Mouse (Mus musculus): ENCODE data around the gene Asic2.

Gene Asic2

GRCm38 (mm10) chr11:81658850-81659249 is 309.4 kb downstream of the Asic2 start:
- in situ Hi-C loops (cut with MboI; ENCODE audit: low pct_unique_long_range_greater_than_20kb in 1 of 2, low sequenced_read_pairs in 2 of 2, unreplicated experiment in 1 of 2) = no loop called here

- in situ Hi-C loops (cut with MboI; ENCODE audit: low pct_unique_long_range_greater_than_20kb in 1 of 2, low sequenced_read_pairs in 2 of 2, unreplicated experiment in 1 of 2) = no loop called here
Observed at GRCm38 (mm10) chr11:81657121-81657520, 311.1 kb downstream of the Asic2 start.

- in situ Hi-C loops (cut with MboI; ENCODE audit: low pct_unique_long_range_greater_than_20kb in 1 of 2, low sequenced_read_pairs in 2 of 2, unreplicated experiment in 1 of 2) = loop anchor here in 1 of 2 experiments (25.0 kb wide), 1 partner anchor 539 kb away; no protein-coding TSS in a partner anchor
Observed at GRCm38 (mm10) chr11:81647828-81648227, 320.4 kb downstream of the Asic2 start.

GRCm38 (mm10) chr11:81645549-81645948 is 322.7 kb downstream of the Asic2 start:
- in situ Hi-C loops (cut with MboI; ENCODE audit: low pct_unique_long_range_greater_than_20kb in 1 of 2, low sequenced_read_pairs in 2 of 2, unreplicated experiment in 1 of 2) = loop anchor here in 1 of 2 experiments (25.0 kb wide), 1 partner anchor 542 kb away; no protein-coding TSS in a partner anchor

GRCm38 (mm10) chr11:81636356-81636755 is 331.9 kb downstream of the Asic2 start:
- in situ Hi-C loops (cut with MboI; ENCODE audit: low pct_unique_long_range_greater_than_20kb in 1 of 2, low sequenced_read_pairs in 2 of 2, unreplicated experiment in 1 of 2) = loop anchor here in 1 of 2 experiments (25.0 kb wide), 1 partner anchor 551 kb away; no protein-coding TSS in a partner anchor

GRCm38 (mm10) chr11:81634360-81635350 is 333.6 kb downstream of the Asic2 start:
- in situ Hi-C loops (cut with MboI; ENCODE audit: low pct_unique_long_range_greater_than_20kb in 1 of 2, low sequenced_read_pairs in 2 of 2, unreplicated experiment in 1 of 2) = loop anchor here in 1 of 2 experiments (25.0 kb wide), 1 partner anchor 553 kb away; no protein-coding TSS in a partner anchor

GRCm38 (mm10) chr11:81625199-81625598 is 343.1 kb downstream of the Asic2 start:
- in situ Hi-C loops (cut with MboI; ENCODE audit: low pct_unique_long_range_greater_than_20kb in 1 of 2, low sequenced_read_pairs in 2 of 2, unreplicated experiment in 1 of 2) = loop anchor here in 1 of 2 experiments (25.0 kb wide), 1 partner anchor 562 kb away; no protein-coding TSS in a partner anchor

- in situ Hi-C loops (cut with MboI; ENCODE audit: low pct_unique_long_range_greater_than_20kb in 1 of 2, low sequenced_read_pairs in 2 of 2, unreplicated experiment in 1 of 2) = no loop called here
Observed at GRCm38 (mm10) chr11:81620516-81620915, 347.7 kb downstream of the Asic2 start.

GRCm38 (mm10) chr11:81616437-81616836 is 351.8 kb downstream of the Asic2 start:
- in situ Hi-C loops (cut with MboI; ENCODE audit: low pct_unique_long_range_greater_than_20kb in 1 of 2, low sequenced_read_pairs in 2 of 2, unreplicated experiment in 1 of 2) = no loop called here

- in situ Hi-C loops (cut with MboI; ENCODE audit: low pct_unique_long_range_greater_than_20kb in 1 of 2, low sequenced_read_pairs in 2 of 2, unreplicated experiment in 1 of 2) = no loop called here
Observed at GRCm38 (mm10) chr11:81613869-81614620, 354.2 kb downstream of the Asic2 start.

- in situ Hi-C loops (cut with MboI; ENCODE audit: low pct_unique_long_range_greater_than_20kb in 1 of 2, low sequenced_read_pairs in 2 of 2, unreplicated experiment in 1 of 2) = no loop called here
Observed at GRCm38 (mm10) chr11:81612798-81613540, 355.3 kb downstream of the Asic2 start.

- in situ Hi-C loops (cut with MboI; ENCODE audit: low pct_unique_long_range_greater_than_20kb in 1 of 2, low sequenced_read_pairs in 2 of 2, unreplicated experiment in 1 of 2) = no loop called here
Observed at GRCm38 (mm10) chr11:81611948-81612797, 356.1 kb downstream of the Asic2 start.

GRCm38 (mm10) chr11:81610506-81610905 is 357.8 kb downstream of the Asic2 start:
- in situ Hi-C loops (cut with MboI; ENCODE audit: low pct_unique_long_range_greater_than_20kb in 1 of 2, low sequenced_read_pairs in 2 of 2, unreplicated experiment in 1 of 2) = no loop called here

- in situ Hi-C loops (cut with MboI; ENCODE audit: low pct_unique_long_range_greater_than_20kb in 1 of 2, low sequenced_read_pairs in 2 of 2, unreplicated experiment in 1 of 2) = no loop called here
Observed at GRCm38 (mm10) chr11:81602971-81603370, 365.3 kb downstream of the Asic2 start.

GRCm38 (mm10) chr11:81601736-81602135 is 366.5 kb downstream of the Asic2 start:
- in situ Hi-C loops (cut with MboI; ENCODE audit: low pct_unique_long_range_greater_than_20kb in 1 of 2, low sequenced_read_pairs in 2 of 2, unreplicated experiment in 1 of 2) = no loop called here

- in situ Hi-C loops (cut with MboI; ENCODE audit: low pct_unique_long_range_greater_than_20kb in 1 of 2, low sequenced_read_pairs in 2 of 2, unreplicated experiment in 1 of 2) = no loop called here
Observed at GRCm38 (mm10) chr11:81597601-81598000, 370.7 kb downstream of the Asic2 start.

- in situ Hi-C loops (cut with MboI; ENCODE audit: low pct_unique_long_range_greater_than_20kb in 1 of 2, low sequenced_read_pairs in 2 of 2, unreplicated experiment in 1 of 2) = no loop called here
Observed at GRCm38 (mm10) chr11:81595235-81595634, 373.0 kb downstream of the Asic2 start.

All from mouse embryonic stem cell (cell line).